In genomic region chr3:150384996-150385627, GRCm38 (mm10) we compare ENCODE assay signal across 9 mouse cellular contexts.
DNase-seq lines count a peak whose midpoint lies in the region; ATAC-seq and TF ChIP-seq lines count a peak whose summit lies in the region.
"Had no signal": no experiment of that assay in that cellular context is flagged by ENCODE, and none has a peak within 500 bp of the region (broad histone marks: within the 10 kb centered on the region; RNA-seq: fewer than 3 reads in every experiment).

No protein-coding gene starts in this region.

- 8% methylated on average over 1 of the region's 1 CpGs for WGBS in liver, adult 2 months
- WGBS in liver, embryonic 12.5 days (ENCODE audit: insufficient replicate concordance), result 10% methylated on average over 1 of the region's 1 CpGs

- peak; percentile 64 for DNase-seq in liver, adult 2 months (ENCODE audit: extremely low read depth, low read depth, low spot score)
- DNase-seq in WW6 (ENCODE audit: low read depth, low spot score), result peak; percentile 7
- peak; percentile 25 to 31 for DNase-seq in cerebellum, postnatal 36 days
- peak; percentile 9 to 33 for DNase-seq in heart, postnatal 36 days
- peak; percentile 66 for DNase-seq in left cerebral cortex, postnatal 4 days
- DNase-seq in right cerebral cortex, postnatal 4 days, result peak; percentile 39
- no peak for DNase-seq in spleen, postnatal 36 days (ENCODE audit: low spot score in 2 of 2)

- ATAC-seq in liver, embryonic 12.5 days, result no peak

- H3K36me3 ChIP-seq in liver, adult 2 months (ENCODE audit: control insufficient read depth, insufficient read depth, low read length), result no peaks in the 10 kb centered on the region
- H3K36me3 ChIP-seq in liver, embryonic 12.5 days, result no peaks in the 10 kb centered on the region

- no peaks in the 10 kb centered on the region for H3K9me3 ChIP-seq in liver, embryonic 12.5 days (replicated peaks)

- no peak overlapping the region for H3K4me2 ChIP-seq in liver, embryonic 12.5 days

- intact Hi-C loops in heart, postnatal 36 days (cut with DNase I), result loop anchor here (2.0 kb wide), 1 partner anchor 1182 kb away; no protein-coding TSS in a partner anchor
- intact Hi-C loops in left cerebral cortex, postnatal 4 days (cut with DNase I), result no loop called here

- no peaks in the 10 kb centered on the region for H3K4me1 ChIP-seq in liver, adult 2 months (ENCODE audit: control insufficient read depth, insufficient read depth, low read length)
- H3K4me1 ChIP-seq in liver, embryonic 12.5 days, result no peaks in the 10 kb centered on the region

- no peak for TF ChIP-seq POLR2A in liver, adult 2 months (IDR thresholded peaks at IDR 0.05; ENCODE audit: extremely low read depth, insufficient read depth, low read length)

- H3K9ac ChIP-seq in liver, adult 2 months (ENCODE audit: low read depth, low read length), result no peak overlapping the region
- no peak overlapping the region for H3K9ac ChIP-seq in liver, embryonic 12.5 days

- no peaks in the 10 kb centered on the region for H3K79me2 ChIP-seq in liver, adult 2 months (ENCODE audit: control insufficient read depth, insufficient read depth, low read length)

- TF ChIP-seq CTCF in liver, adult 2 months (IDR thresholded peaks at IDR 0.05; ENCODE audit: low read depth, low read length), result peak; percentile 69

- H3K27ac ChIP-seq in liver, adult 2 months (replicated peaks; ENCODE audit: insufficient read depth, low read depth, low read length), result no peak overlapping the region
- no peak overlapping the region for H3K27ac ChIP-seq in liver, embryonic 12.5 days

- no peaks in the 10 kb centered on the region for H3K27me3 ChIP-seq in liver, adult 2 months (ENCODE audit: control insufficient read depth, insufficient read depth, low read length)
- H3K27me3 ChIP-seq in liver, embryonic 12.5 days (replicated peaks), result no peaks in the 10 kb centered on the region

- no peak overlapping the region for H3K4me3 ChIP-seq in liver, adult 2 months (ENCODE audit: insufficient read depth, low read depth, low read length)
- no peak overlapping the region for H3K4me3 ChIP-seq in liver, embryonic 12.5 days
- H3K4me3 ChIP-seq: erythroblast, embryonic 14.5 days had no signal

Comparison
In these comparisons a context has a peak if more than half of its experiments do, and no peak if none do; other contexts are left out.
1. DNase-seq: peak in liver, adult 2 months (single experiment), WW6 (single experiment), cerebellum, postnatal 36 days (2 of 2), heart, postnatal 36 days (2 of 2), left cerebral cortex, postnatal 4 days (single experiment) and right cerebral cortex, postnatal 4 days (single experiment); none in spleen, postnatal 36 days (0 of 2).